Mouse (Mus musculus): Measurements from ENCODE around the gene Donson. TPM values are rescaled to one million over a fixed set of nuclear protein-coding genes. Genes with fewer than 3 reads are reported as not detected.

The Donson gene
- polyA plus RNA-seq, 1 experiment from 2014 or later = 19.2 TPM

DNA sequence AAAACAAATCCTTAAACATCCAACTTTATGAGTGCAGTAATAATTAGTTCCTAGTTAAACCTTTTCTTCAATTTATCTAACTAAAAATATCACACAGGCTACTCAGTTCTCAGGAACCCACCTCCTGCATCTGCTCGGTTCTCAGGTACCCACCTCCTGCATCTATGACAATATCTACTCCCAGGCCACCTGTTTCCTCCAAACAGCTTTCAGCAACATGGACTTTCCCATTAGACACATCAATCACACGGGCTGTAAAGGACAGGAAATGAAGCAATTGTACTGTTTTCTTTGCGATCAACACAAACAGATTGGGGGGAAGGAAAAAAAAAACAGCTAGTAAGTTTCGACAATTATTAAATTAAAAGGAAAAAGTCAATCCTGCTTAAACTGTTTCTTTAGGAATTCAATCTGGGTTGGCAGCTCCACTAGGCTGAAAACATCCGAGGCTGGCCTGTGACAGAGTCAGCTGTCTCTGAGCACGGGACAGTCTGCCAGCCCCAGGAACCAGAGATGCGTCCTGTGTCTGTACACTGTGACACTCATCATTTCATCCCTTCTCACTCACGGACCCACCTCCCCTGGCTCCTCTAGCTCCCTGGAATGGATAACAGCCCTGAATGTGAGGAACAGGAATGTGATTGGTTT, 6.7 kb upstream of the Donson start:
- 82% methylated on average over 8 of the region's 8 CpGs for WGBS
- Histone ChIP-seq H3K27me3 (ENCODE audit: control insufficient read depth, insufficient read depth, low read depth, low read length) (no peaks in the 10 kb centered on the region), H3K9me3 (replicated peaks; ENCODE audit: control insufficient read depth, low read length, poor library complexity, severe bottlenecking) (no peaks in the 10 kb centered on the region), H3K36me3 (ENCODE audit: control insufficient read depth, insufficient read depth, low read length) (peaks cover 25% of the 10 kb centered on the region), H3K4me1 (ENCODE audit: control insufficient read depth, insufficient read depth, low read length) (no peaks in the 10 kb centered on the region; the same call in 1 of the 2 replicates), H3K27ac (ENCODE audit: low read length) (no peak overlapping the region), H3K9ac (ENCODE audit: low read depth, low read length) (no peak overlapping the region), H3K4me3 (ENCODE audit: low read depth, low read length) (no peak overlapping the region), H3K4me2 (ENCODE audit: low read length) (no peak overlapping the region)
- no peak for ATAC-seq

DNA sequence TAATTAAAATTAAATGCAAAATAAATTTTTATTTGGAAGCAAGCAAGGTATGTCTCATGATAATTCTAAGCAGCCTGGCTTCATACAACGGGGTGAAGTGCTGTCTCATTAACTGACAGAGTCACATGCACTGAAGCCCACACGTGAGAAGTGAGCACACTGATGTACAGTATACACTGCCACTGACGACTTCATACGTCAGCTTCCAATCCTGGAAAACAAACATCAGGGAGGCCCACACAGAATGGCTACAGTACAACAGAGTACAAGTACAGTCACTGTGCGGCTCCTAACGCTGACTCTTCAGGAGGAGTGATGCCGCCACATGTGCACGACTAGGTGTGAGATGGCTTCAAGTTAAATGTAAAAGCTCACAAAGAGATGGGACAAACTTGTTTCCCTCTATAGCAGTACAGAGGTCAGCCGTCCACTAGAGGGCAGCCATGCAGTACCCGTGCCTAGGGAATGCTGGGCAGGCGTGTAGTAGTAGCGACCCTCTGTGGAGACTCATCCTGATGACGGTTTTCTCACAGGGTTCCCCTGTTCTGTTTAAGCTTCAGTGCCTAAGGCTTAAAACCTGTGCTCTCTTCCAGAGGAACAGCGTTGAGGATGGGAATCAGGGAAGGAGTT, 6.0 kb upstream of the Donson start:
- H3K4me2 ChIP-seq (ENCODE audit: low read length) = no peak overlapping the region
- no peaks in the 10 kb centered on the region for H3K9me3 ChIP-seq (replicated peaks; ENCODE audit: control insufficient read depth, low read length, poor library complexity, severe bottlenecking)
- H3K27ac ChIP-seq (ENCODE audit: low read length) = 0 out of 2 replicates have a peak overlapping the region, but pooled peaks have one; percentile 33
- peaks cover 25% of the 10 kb centered on the region for H3K36me3 ChIP-seq (ENCODE audit: control insufficient read depth, insufficient read depth, low read length)
- no peaks in the 10 kb centered on the region for H3K27me3 ChIP-seq (ENCODE audit: control insufficient read depth, insufficient read depth, low read depth, low read length)
- H3K9ac ChIP-seq (ENCODE audit: low read depth, low read length) = no peak overlapping the region
- WGBS = 35% methylated on average over 14 of the region's 14 CpGs
- peaks cover 4% of the 10 kb centered on the region; the same call in 1 of the 2 replicates for H3K4me1 ChIP-seq (ENCODE audit: control insufficient read depth, insufficient read depth, low read length)
- peak; percentile 90 for ATAC-seq
- H3K4me3 ChIP-seq (ENCODE audit: low read depth, low read length) = no peak overlapping the region

DNA sequence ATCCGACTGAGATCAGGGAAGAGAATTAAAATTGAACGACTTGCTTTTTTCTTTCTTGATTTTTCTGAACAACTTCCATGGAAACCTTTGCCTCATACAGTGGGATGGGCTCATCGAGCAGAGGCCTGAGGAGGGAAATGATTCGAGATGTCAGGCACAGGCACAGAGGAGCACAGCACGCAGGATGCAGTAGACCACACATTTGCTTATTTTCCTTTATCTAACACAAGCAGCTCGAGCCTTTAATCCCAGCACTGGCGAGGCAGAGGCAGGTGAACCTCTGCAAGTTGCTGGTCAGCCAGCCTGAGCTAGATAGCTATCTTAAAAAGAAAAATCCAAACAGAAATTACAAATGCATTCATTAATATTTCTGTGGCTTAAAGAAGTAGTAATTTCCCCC, 1.2 kb upstream of the Donson start:
- Histone ChIP-seq H3K4me3 (ENCODE audit: low read depth, low read length) (no peak overlapping the region), H3K9ac (ENCODE audit: low read depth, low read length) (peak overlapping the region; percentile 11; the same call in 1 of the 2 replicates), H3K27me3 (ENCODE audit: control insufficient read depth, insufficient read depth, low read depth, low read length) (no peaks in the 10 kb centered on the region), H3K36me3 (ENCODE audit: control insufficient read depth, insufficient read depth, low read length) (peaks cover 18% of the 10 kb centered on the region), H3K4me1 (ENCODE audit: control insufficient read depth, insufficient read depth, low read length) (peaks cover 16% of the 10 kb centered on the region), H3K9me3 (replicated peaks; ENCODE audit: control insufficient read depth, low read length, poor library complexity, severe bottlenecking) (no peaks in the 10 kb centered on the region), H3K4me2 (ENCODE audit: low read length) (no peak overlapping the region), H3K27ac (ENCODE audit: low read length) (0 out of 2 replicates have a peak overlapping the region, but pooled peaks have one; percentile 17)
- ATAC-seq = no peak
- WGBS = 31% methylated on average over 7 of the region's 7 CpGs

GRCm38 (mm10) chr16:91688023-91688618, 449 bp downstream of the Donson start:
- ATAC-seq = peak; percentile 69
- peak overlapping the region; percentile 91 for H3K27ac ChIP-seq (ENCODE audit: low read length)
- H3K9ac ChIP-seq (ENCODE audit: low read depth, low read length) = peak overlapping the region; percentile 91
- peaks cover 23% of the 10 kb centered on the region for H3K36me3 ChIP-seq (ENCODE audit: control insufficient read depth, insufficient read depth, low read length)
- H3K4me2 ChIP-seq (ENCODE audit: low read length) = peak overlapping the region; percentile 82
- 2% methylated on average over 40 of the region's 51 CpGs for whole genome bisulfite sequencing
- no peaks in the 10 kb centered on the region for H3K9me3 ChIP-seq (replicated peaks; ENCODE audit: control insufficient read depth, low read length, poor library complexity, severe bottlenecking)
- peaks cover 16% of the 10 kb centered on the region for H3K4me1 ChIP-seq (ENCODE audit: control insufficient read depth, insufficient read depth, low read length)
- peak overlapping the region; percentile 96 for H3K4me3 ChIP-seq (ENCODE audit: low read depth, low read length)
- no peaks in the 10 kb centered on the region for H3K27me3 ChIP-seq (ENCODE audit: control insufficient read depth, insufficient read depth, low read depth, low read length)

GRCm38 (mm10) chr16:91686369-91686768, 2.2 kb downstream of the Donson start:
- peaks cover 36% of the 10 kb centered on the region for H3K36me3 ChIP-seq (ENCODE audit: control insufficient read depth, insufficient read depth, low read length)
- WGBS = 90% methylated on average over 5 of the region's 5 CpGs
- H3K9me3 ChIP-seq (replicated peaks; ENCODE audit: control insufficient read depth, low read length, poor library complexity, severe bottlenecking) = no peaks in the 10 kb centered on the region
- no peak overlapping the region for H3K4me3 ChIP-seq (ENCODE audit: low read depth, low read length)
- H3K27me3 ChIP-seq (ENCODE audit: control insufficient read depth, insufficient read depth, low read depth, low read length) = no peaks in the 10 kb centered on the region
- no peak overlapping the region for H3K4me2 ChIP-seq (ENCODE audit: low read length)
- peaks cover 16% of the 10 kb centered on the region for H3K4me1 ChIP-seq (ENCODE audit: control insufficient read depth, insufficient read depth, low read length)
- H3K9ac ChIP-seq (ENCODE audit: low read depth, low read length) = no peak overlapping the region
- ATAC-seq = no peak
- H3K27ac ChIP-seq (ENCODE audit: low read length) = no peak overlapping the region

DNA sequence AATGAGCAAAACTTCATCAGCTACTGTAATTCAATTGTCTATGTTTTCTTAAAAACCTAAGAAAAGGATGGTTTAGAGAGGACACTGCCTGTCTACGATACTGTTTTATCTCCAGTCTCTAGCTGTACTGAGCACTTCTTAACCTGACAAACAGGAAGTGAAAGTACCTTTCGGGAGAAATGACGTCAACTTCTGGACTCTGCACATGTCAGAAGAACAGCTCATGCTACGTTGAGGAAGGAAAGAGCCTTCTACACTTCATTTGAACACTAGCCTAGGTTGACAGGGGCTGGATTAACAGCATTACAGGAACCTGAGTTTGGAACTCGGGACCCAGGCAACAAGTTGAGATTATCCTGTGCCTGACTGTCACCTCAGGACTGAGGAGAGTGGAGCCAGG, 3.0 kb downstream of the Donson start:
- peaks cover 16% of the 10 kb centered on the region for H3K4me1 ChIP-seq (ENCODE audit: control insufficient read depth, insufficient read depth, low read length)
- H3K4me2 ChIP-seq (ENCODE audit: low read length) = no peak overlapping the region
- H3K4me3 ChIP-seq (ENCODE audit: low read depth, low read length) = no peak overlapping the region
- no peak overlapping the region for H3K9ac ChIP-seq (ENCODE audit: low read depth, low read length)
- ATAC-seq = no peak
- no peaks in the 10 kb centered on the region for H3K9me3 ChIP-seq (replicated peaks; ENCODE audit: control insufficient read depth, low read length, poor library complexity, severe bottlenecking)
- WGBS = 93% methylated on average over 5 of the region's 5 CpGs
- no peak overlapping the region for H3K27ac ChIP-seq (ENCODE audit: low read length)
- peaks cover 44% of the 10 kb centered on the region for H3K36me3 ChIP-seq (ENCODE audit: control insufficient read depth, insufficient read depth, low read length)
- no peaks in the 10 kb centered on the region for H3K27me3 ChIP-seq (ENCODE audit: control insufficient read depth, insufficient read depth, low read depth, low read length)

GRCm38 (mm10) chr16:91680656-91681055, 7.9 kb downstream of the Donson start:
- H3K4me2 ChIP-seq (ENCODE audit: low read length) = no peak overlapping the region
- no peak overlapping the region for H3K9ac ChIP-seq (ENCODE audit: low read depth, low read length)
- H3K4me3 ChIP-seq (ENCODE audit: low read depth, low read length) = no peak overlapping the region
- no peak for ATAC-seq
- H3K4me1 ChIP-seq (ENCODE audit: control insufficient read depth, insufficient read depth, low read length) = no peaks in the 10 kb centered on the region
- WGBS = 80% methylated on average over 5 of the region's 5 CpGs
- H3K27ac ChIP-seq (ENCODE audit: low read length) = no peak overlapping the region
- no peaks in the 10 kb centered on the region for H3K9me3 ChIP-seq (replicated peaks; ENCODE audit: control insufficient read depth, low read length, poor library complexity, severe bottlenecking)
- H3K27me3 ChIP-seq (ENCODE audit: control insufficient read depth, insufficient read depth, low read depth, low read length) = no peaks in the 10 kb centered on the region
- peaks cover 55% of the 10 kb centered on the region for H3K36me3 ChIP-seq (ENCODE audit: control insufficient read depth, insufficient read depth, low read length)

GRCm38 (mm10) chr16:91678147-91678911, 10.2 kb downstream of the Donson start:
- no peak overlapping the region for H3K4me3 ChIP-seq (ENCODE audit: low read depth, low read length)
- no peaks in the 10 kb centered on the region for H3K9me3 ChIP-seq (replicated peaks; ENCODE audit: control insufficient read depth, low read length, poor library complexity, severe bottlenecking)
- H3K4me2 ChIP-seq (ENCODE audit: low read length) = no peak overlapping the region
- H3K4me1 ChIP-seq (ENCODE audit: control insufficient read depth, insufficient read depth, low read length) = no peaks in the 10 kb centered on the region
- H3K9ac ChIP-seq (ENCODE audit: low read depth, low read length) = no peak overlapping the region
- H3K36me3 ChIP-seq (ENCODE audit: control insufficient read depth, insufficient read depth, low read length) = peaks cover 42% of the 10 kb centered on the region
- H3K27ac ChIP-seq (ENCODE audit: low read length) = no peak overlapping the region
- WGBS = 93% methylated on average over 5 of the region's 5 CpGs
- H3K27me3 ChIP-seq (ENCODE audit: control insufficient read depth, insufficient read depth, low read depth, low read length) = no peaks in the 10 kb centered on the region
- no peak for ATAC-seq
